Mouse (Mus musculus) natural killer cell, adult 2 months (primary cell): ENCODE results near the gene Bcl2.

Source experiments
- DNase-seq, 2 experiments: peaks; one replicate each; pipeline ENCODE4 v3.0.0; 2022; ENCODE audit warnings: low spot score in 2 of 2

Bcl2 gene

GRCm38 (mm10) chr1:106587866-106588470 is 126.1 kb downstream of the Bcl2 start:
- DNase-seq, result no peak

- DNase-seq, result no peak
Measured at GRCm38 (mm10) chr1:106586761-106587160, 127.3 kb downstream of the Bcl2 start.

- DNase-seq, result no peak
Measured at GRCm38 (mm10) chr1:106585349-106585748, 128.7 kb downstream of the Bcl2 start.

- no peak for DNase-seq
Measured at GRCm38 (mm10) chr1:106584824-106585223, 129.2 kb downstream of the Bcl2 start.

GRCm38 (mm10) chr1:106584273-106584672 is 129.8 kb downstream of the Bcl2 start:
- no peak for DNase-seq

- no peak for DNase-seq
Measured at GRCm38 (mm10) chr1:106583245-106584241, 130.5 kb downstream of the Bcl2 start.

- no peak for DNase-seq
Measured at GRCm38 (mm10) chr1:106582810-106583209, 131.3 kb downstream of the Bcl2 start.

- peak in 1 of 2 experiments; percentile 26 for DNase-seq
Measured at GRCm38 (mm10) chr1:106581812-106582211, 132.3 kb downstream of the Bcl2 start.

GRCm38 (mm10) chr1:106579768-106580167 is 134.3 kb downstream of the Bcl2 start:
- no peak for DNase-seq

- no peak for DNase-seq
Measured at GRCm38 (mm10) chr1:106572506-106572905, 141.6 kb downstream of the Bcl2 start.

- DNase-seq, result no peak
Measured at GRCm38 (mm10) chr1:106570870-106571269, 143.2 kb downstream of the Bcl2 start.

- DNase-seq, result no peak
Measured at GRCm38 (mm10) chr1:106570366-106570765, 143.7 kb downstream of the Bcl2 start.

GRCm38 (mm10) chr1:106569674-106570073 is 144.4 kb downstream of the Bcl2 start:
- peak in 1 of 2 experiments; percentile 48 for DNase-seq

- DNase-seq, result no peak
Measured at GRCm38 (mm10) chr1:106568868-106569267, 145.2 kb downstream of the Bcl2 start.

GRCm38 (mm10) chr1:106567506-106567905 is 146.6 kb downstream of the Bcl2 start:
- DNase-seq, result no peak

- DNase-seq, result no peak
Measured at GRCm38 (mm10) chr1:106566120-106567086, 147.7 kb downstream of the Bcl2 start.

- no peak for DNase-seq
Measured at GRCm38 (mm10) chr1:106565238-106565637, 148.8 kb downstream of the Bcl2 start.

- no peak for DNase-seq
Measured at GRCm38 (mm10) chr1:106564436-106564835, 149.6 kb downstream of the Bcl2 start.

GRCm38 (mm10) chr1:106562751-106563150 is 151.3 kb downstream of the Bcl2 start:
- DNase-seq, result no peak

GRCm38 (mm10) chr1:106561085-106561760 is 152.9 kb downstream of the Bcl2 start:
- DNase-seq, result peak in 1 of 2 experiments; percentile 51

- no peak for DNase-seq
Measured at GRCm38 (mm10) chr1:106560105-106560504, 154.0 kb downstream of the Bcl2 start.
